Mouse (Mus musculus): ENCODE data around the gene A830031A19Rik. TPM values are rescaled to one million over a fixed set of nuclear protein-coding genes. Genes with fewer than 3 reads are reported as not detected.

The A830031A19Rik gene
- polyA plus RNA-seq (2017; shearing (Covaris generic)), result not detected

DNA sequence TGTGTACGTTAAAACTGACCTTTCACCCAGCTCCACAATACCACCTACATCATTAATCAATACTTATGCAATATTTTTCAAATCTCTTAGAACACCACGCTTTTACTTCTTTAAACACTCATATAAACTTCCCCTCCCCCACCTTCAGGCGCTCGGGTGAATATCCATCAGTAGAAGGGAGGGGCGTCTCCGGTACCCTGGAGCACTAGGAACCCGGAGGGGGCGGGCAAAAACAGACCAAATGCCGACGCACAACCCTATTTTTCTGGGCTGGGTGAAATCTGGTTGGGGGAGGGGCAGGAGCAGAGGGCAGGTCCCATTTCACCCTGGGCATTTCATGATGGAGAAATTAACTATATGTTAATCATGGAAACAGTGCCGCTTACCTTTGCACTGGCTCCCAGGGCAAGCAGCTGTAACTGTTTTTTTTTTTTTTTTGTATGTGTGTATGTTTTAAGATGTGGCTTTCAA is at the start of gene A830031A19Rik:
Gene A830031A19Rik, minus strand, starts transcription at position 421 of the 471 bp plus-strand sequence.

GRCm38 (mm10) chr11:24077795-24078705 is 3.2 kb upstream of the A830031A19Rik start, which contains the start of gene Bcl11a:
TSS of gene Bcl11a (plus strand) at chr11:24078056.

Other genes starting within 250 kb of the A830031A19Rik start
- gene Papolg, start 179.8 kb downstream of the A830031A19Rik start, polyA plus RNA-seq (2017; shearing (Covaris generic)), result 56.7 TPM
- gene Bcl11a, start 3.0 kb upstream of the A830031A19Rik start, polyA plus RNA-seq (2017; shearing (Covaris generic)), result 0.47 TPM